Comparison of ENCODE assay signal across 12 mouse cellular contexts in the genomic region with DNA sequence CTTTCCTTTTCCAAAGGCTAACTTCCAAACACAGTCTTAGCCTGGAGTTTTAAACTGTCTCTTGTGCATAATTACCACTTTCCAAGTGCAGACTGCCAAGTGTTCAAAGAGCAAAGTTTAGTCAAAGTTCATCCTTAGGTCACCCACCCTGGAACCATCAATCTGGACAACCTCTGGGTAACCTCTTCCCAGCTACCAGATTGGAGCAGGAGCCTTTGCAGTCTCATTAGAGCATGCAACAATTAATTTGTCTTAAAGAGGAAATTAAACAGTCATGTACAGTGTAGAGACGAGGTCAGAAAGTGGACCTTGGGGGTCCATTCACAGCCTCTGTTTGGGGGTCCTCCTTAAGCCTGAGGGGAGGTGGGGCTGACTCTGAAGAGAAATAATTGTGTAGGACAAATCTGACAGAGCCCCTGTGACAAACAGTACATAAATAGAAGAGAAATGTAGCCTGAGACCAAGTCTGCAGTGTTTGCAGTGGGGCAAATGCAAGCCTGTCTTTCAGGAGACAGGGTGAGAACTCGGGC.
DNase-seq lines count a peak whose midpoint lies in the region; ATAC-seq and TF ChIP-seq lines count a peak whose summit lies in the region.
"Had no signal": no experiment of that assay in that cellular context is flagged by ENCODE, and none has a peak within 500 bp of the region (broad histone marks: within the 10 kb centered on the region; RNA-seq: fewer than 3 reads in every experiment).

No protein-coding gene starts in this region.

- no peak for DNase-seq in heart, postnatal 10 days
- peak; percentile 73 for DNase-seq in embryo, embryonic 11 days
- DNase-seq in neural tube, embryonic 11.5 days (ENCODE audit: low spot score): peak; percentile 72
- no peak for DNase-seq in stomach, postnatal 0 days (ENCODE audit: low spot score)
- DNase-seq: cerebellum, adult 8-10 months; gastrocnemius, postnatal 25 days; layer of hippocampus, postnatal 36 days had no signal

- H3K9ac ChIP-seq in heart, embryonic 11.5 days (ENCODE audit: low read depth, low read length): no peak overlapping the region
- no peak overlapping the region for H3K9ac ChIP-seq in intestine, embryonic 15.5 days
- H3K9ac ChIP-seq in neural tube, embryonic 11.5 days (ENCODE audit: low read length): no peak overlapping the region
- no peak overlapping the region for H3K9ac ChIP-seq in midbrain, embryonic 13.5 days (replicated peaks)
- no peak overlapping the region for H3K9ac ChIP-seq in stomach, postnatal 0 days (ENCODE audit: low read length)
- H3K9ac ChIP-seq in forebrain, embryonic 15.5 days (replicated peaks): no peak overlapping the region

- H3K9me3 ChIP-seq in heart, embryonic 11.5 days (replicated peaks; ENCODE audit: control insufficient read depth, low read length): no peaks in the 10 kb centered on the region
- no peaks in the 10 kb centered on the region for H3K9me3 ChIP-seq in intestine, embryonic 15.5 days
- H3K9me3 ChIP-seq in neural tube, embryonic 11.5 days (ENCODE audit: control insufficient read depth, low read length): no peaks in the 10 kb centered on the region
- H3K9me3 ChIP-seq in midbrain, embryonic 13.5 days: no peaks in the 10 kb centered on the region
- H3K9me3 ChIP-seq in stomach, postnatal 0 days (ENCODE audit: control insufficient read depth, low read length): no peaks in the 10 kb centered on the region
- no peaks in the 10 kb centered on the region for H3K9me3 ChIP-seq in forebrain, embryonic 15.5 days

- no peak overlapping the region for H3K4me2 ChIP-seq in heart, embryonic 11.5 days
- H3K4me2 ChIP-seq in intestine, embryonic 15.5 days (replicated peaks): no peak overlapping the region
- H3K4me2 ChIP-seq in neural tube, embryonic 11.5 days (ENCODE audit: low read depth): no peak overlapping the region
- H3K4me2 ChIP-seq in midbrain, embryonic 13.5 days (replicated peaks): no peak overlapping the region
- no peak overlapping the region for H3K4me2 ChIP-seq in stomach, postnatal 0 days (replicated peaks; ENCODE audit: low read depth)
- no peak overlapping the region for H3K4me2 ChIP-seq in forebrain, embryonic 15.5 days (replicated peaks)

- no peak overlapping the region for H3K4me3 ChIP-seq in heart, embryonic 11.5 days (ENCODE audit: low read depth, low read length)
- H3K4me3 ChIP-seq in intestine, embryonic 15.5 days (replicated peaks): no peak overlapping the region
- H3K4me3 ChIP-seq in neural tube, embryonic 11.5 days (ENCODE audit: low read depth, low read length): no peak overlapping the region
- no peak overlapping the region for H3K4me3 ChIP-seq in midbrain, embryonic 13.5 days (replicated peaks)
- H3K4me3 ChIP-seq in stomach, postnatal 0 days (ENCODE audit: low read depth, low read length): no peak overlapping the region
- H3K4me3 ChIP-seq in forebrain, embryonic 15.5 days: no peak overlapping the region

- no peaks in the 10 kb centered on the region for H3K4me1 ChIP-seq in heart, embryonic 11.5 days (ENCODE audit: control insufficient read depth, insufficient read depth, low read length)
- no peaks in the 10 kb centered on the region for H3K4me1 ChIP-seq in intestine, embryonic 15.5 days (replicated peaks)
- no peaks in the 10 kb centered on the region for H3K4me1 ChIP-seq in neural tube, embryonic 11.5 days (ENCODE audit: control insufficient read depth, insufficient read depth, low read length)
- H3K4me1 ChIP-seq in midbrain, embryonic 13.5 days (replicated peaks): no peaks in the 10 kb centered on the region
- H3K4me1 ChIP-seq in stomach, postnatal 0 days (replicated peaks; ENCODE audit: control insufficient read depth, insufficient read depth): no peaks in the 10 kb centered on the region
- H3K4me1 ChIP-seq in forebrain, embryonic 15.5 days: no peaks in the 10 kb centered on the region

- TF ChIP-seq CTCF in stomach, postnatal 0 days (IDR thresholded peaks at IDR 0.05; ENCODE audit: low read depth): no peak

- intact Hi-C loops in heart, postnatal 10 days (cut with DNase I): no loop called here

- peak; percentile 31; the same call in 1 of the 2 replicates for ATAC-seq in heart, embryonic 11.5 days (replicated peaks; ENCODE audit: insufficient number of reproducible peaks, low FRiP score, low TSS enrichment)
- peak; percentile 66 for ATAC-seq in intestine, embryonic 15.5 days
- peak; percentile 98 for ATAC-seq in neural tube, embryonic 11.5 days (ENCODE audit: insufficient read depth, low FRiP score, low TSS enrichment)
- ATAC-seq in midbrain, embryonic 13.5 days: no peak
- ATAC-seq in stomach, postnatal 0 days (ENCODE audit: low FRiP score, low TSS enrichment): no peak
- ATAC-seq in forebrain, embryonic 15.5 days (replicated peaks): no peak
- ATAC-seq: midbrain, embryonic 16.5 days had no signal

- no peak overlapping the region for H3K27ac ChIP-seq in heart, embryonic 11.5 days (ENCODE audit: low read depth, low read length)
- no peak overlapping the region for H3K27ac ChIP-seq in intestine, embryonic 15.5 days
- peak overlapping the region; percentile 53; the same call in 1 of the 2 replicates for H3K27ac ChIP-seq in neural tube, embryonic 11.5 days (ENCODE audit: low read depth, low read length)
- H3K27ac ChIP-seq in midbrain, embryonic 13.5 days: no peak overlapping the region
- no peak overlapping the region for H3K27ac ChIP-seq in stomach, postnatal 0 days (replicated peaks)
- no peak overlapping the region for H3K27ac ChIP-seq in forebrain, embryonic 15.5 days (replicated peaks)

- TF ChIP-seq EP300 in stomach, postnatal 0 days (optimal IDR thresholded peaks at IDR 0.05): no peak

- H3K36me3 ChIP-seq in heart, embryonic 11.5 days (ENCODE audit: control insufficient read depth, insufficient read depth, low read length): no peaks in the 10 kb centered on the region
- H3K36me3 ChIP-seq in intestine, embryonic 15.5 days: no peaks in the 10 kb centered on the region
- H3K36me3 ChIP-seq in neural tube, embryonic 11.5 days (ENCODE audit: control insufficient read depth, insufficient read depth, low read length): no peaks in the 10 kb centered on the region
- H3K36me3 ChIP-seq in midbrain, embryonic 13.5 days: no peaks in the 10 kb centered on the region
- no peaks in the 10 kb centered on the region for H3K36me3 ChIP-seq in stomach, postnatal 0 days (ENCODE audit: control insufficient read depth, insufficient read depth, low read length)
- no peaks in the 10 kb centered on the region for H3K36me3 ChIP-seq in forebrain, embryonic 15.5 days

- WGBS in heart, embryonic 11.5 days (ENCODE audit: insufficient replicate concordance): 51% methylated on average over 2 of the region's 2 CpGs
- 27% methylated on average over 2 of the region's 2 CpGs for WGBS in intestine, embryonic 15.5 days
- WGBS in neural tube, embryonic 11.5 days: 13% methylated on average over 2 of the region's 2 CpGs
- WGBS in midbrain, embryonic 13.5 days: 80% methylated on average over 2 of the region's 2 CpGs
- WGBS in stomach, postnatal 0 days: 19% methylated on average over 2 of the region's 2 CpGs
- WGBS in forebrain, embryonic 15.5 days: 36% methylated on average over 2 of the region's 2 CpGs

- H3K27me3 ChIP-seq in heart, embryonic 11.5 days (ENCODE audit: control insufficient read depth, insufficient read depth, low read length): no peaks in the 10 kb centered on the region
- no peaks in the 10 kb centered on the region for H3K27me3 ChIP-seq in intestine, embryonic 15.5 days (replicated peaks)
- H3K27me3 ChIP-seq in neural tube, embryonic 11.5 days (ENCODE audit: control insufficient read depth, insufficient read depth, low read length): no peaks in the 10 kb centered on the region
- H3K27me3 ChIP-seq in midbrain, embryonic 13.5 days: no peaks in the 10 kb centered on the region
- no peaks in the 10 kb centered on the region for H3K27me3 ChIP-seq in stomach, postnatal 0 days (ENCODE audit: control insufficient read depth, insufficient read depth, low read length)
- no peaks in the 10 kb centered on the region for H3K27me3 ChIP-seq in forebrain, embryonic 15.5 days

Comparison
In these comparisons a context has a peak if more than half of its experiments do, and no peak if none do; other contexts are left out.
1. ATAC-seq: peak in heart, embryonic 11.5 days (single experiment), intestine, embryonic 15.5 days (single experiment) and neural tube, embryonic 11.5 days (single experiment); none in midbrain, embryonic 13.5 days (single experiment), stomach, postnatal 0 days (single experiment) and forebrain, embryonic 15.5 days (single experiment).
2. DNase-seq: peak in embryo, embryonic 11 days (single experiment) and neural tube, embryonic 11.5 days (single experiment); none in heart, postnatal 10 days (0 of 2) and stomach, postnatal 0 days (single experiment).